Mouse (Mus musculus): ENCODE data around the gene Stt3b. TPM values are rescaled to one million over a fixed set of nuclear protein-coding genes. Genes with fewer than 3 reads are reported as not detected.

Gene Stt3b
- total RNA-seq, 1 experiment from 2014 or later = 95.1 TPM

DNA sequence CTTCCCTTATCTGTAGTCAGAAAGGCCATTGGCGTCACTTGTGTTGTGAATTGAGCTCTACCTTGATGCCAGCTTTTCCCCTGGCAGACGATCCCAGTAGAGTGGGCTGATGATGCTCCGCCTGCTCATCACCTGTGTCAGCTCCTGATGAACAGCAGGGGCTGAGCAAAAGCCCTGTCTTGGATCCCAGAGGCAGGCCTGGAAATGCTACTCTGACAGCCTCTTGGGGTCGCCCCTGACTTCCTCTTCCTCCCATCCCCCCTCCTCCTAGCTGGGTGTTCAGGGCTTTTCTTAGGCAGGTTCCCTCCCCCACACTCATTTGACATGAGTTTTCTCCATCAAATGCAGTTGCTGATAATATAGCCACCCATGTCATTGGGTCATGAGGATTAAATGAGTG lies 81.1 kb downstream of the Stt3b start:
- no peak for ATAC-seq (ENCODE audit: extremely low read depth, insufficient number of reproducible peaks, low FRiP score, poor library complexity, severe bottlenecking)

DNA sequence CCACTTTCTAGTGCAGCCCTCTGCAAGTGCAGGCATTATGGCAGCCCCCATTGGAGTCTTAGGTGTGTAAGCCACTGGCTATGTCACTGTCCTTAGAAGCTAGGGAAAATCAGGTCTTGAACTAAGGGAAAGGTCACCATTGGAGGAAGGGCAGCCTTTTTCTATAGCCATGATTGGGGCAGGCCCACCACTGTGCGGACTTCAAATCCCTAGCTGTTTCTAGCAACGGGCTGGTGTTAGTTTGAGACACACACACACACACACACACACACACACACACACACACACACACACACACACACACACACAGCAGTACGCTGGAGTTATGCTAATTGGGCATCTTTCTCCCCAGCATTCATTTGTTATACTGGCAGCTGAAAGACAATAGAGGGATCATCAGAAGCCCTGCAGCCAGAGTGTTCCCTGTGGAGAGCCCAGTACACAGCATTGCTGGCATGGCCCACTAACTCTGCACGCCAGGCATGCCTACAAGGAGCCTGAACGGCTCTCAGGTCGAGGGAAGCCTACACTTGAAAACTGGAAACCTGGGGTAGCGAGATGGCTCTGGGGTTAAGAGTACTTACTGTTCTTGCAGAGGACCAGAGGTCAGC lies 85.4 kb downstream of the Stt3b start:
- no peak for ATAC-seq (ENCODE audit: extremely low read depth, insufficient number of reproducible peaks, low FRiP score, poor library complexity, severe bottlenecking)

DNA sequence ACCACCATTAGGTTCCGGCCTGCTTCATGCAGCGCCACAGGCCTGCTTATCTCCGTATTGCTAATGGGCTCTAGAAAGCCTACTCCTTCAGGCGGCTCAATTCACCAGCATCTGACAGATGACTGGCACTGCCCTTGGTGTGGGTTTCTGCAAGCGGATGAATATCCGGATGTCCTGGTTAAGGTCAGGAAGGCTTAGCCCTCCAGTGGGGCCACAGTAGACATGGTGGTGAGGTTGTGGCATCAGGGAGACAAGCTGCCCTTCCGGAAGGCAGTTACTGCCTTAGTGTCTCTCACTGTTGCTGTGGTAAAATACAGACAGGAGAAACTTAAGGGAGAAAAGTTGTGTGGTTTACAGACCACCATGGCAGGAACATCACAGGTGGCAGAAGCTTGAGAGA lies 89.0 kb downstream of the Stt3b start:
- no peak for ATAC-seq (ENCODE audit: extremely low read depth, insufficient number of reproducible peaks, low FRiP score, poor library complexity, severe bottlenecking)

DNA sequence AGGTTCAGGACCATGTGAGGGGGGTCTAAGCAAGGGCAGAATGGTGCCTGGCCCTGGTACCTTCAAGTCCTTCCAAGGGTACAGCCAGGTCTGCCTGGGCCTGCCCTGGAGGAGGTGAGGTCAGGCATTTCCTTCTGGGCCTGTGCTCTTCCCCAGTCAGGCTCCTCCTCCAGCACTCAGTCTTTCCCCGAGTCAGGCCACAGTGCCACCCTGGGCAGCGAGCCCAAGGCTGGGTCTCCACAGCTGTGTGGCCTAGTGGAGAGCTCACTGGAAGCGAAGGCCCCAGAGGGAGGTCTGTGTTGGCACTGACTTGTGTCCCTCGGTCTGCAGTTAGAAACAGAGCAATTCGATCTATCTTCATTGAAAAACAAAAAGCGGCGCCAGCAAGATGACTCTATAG lies 89.8 kb downstream of the Stt3b start:
- no peak for ATAC-seq (ENCODE audit: extremely low read depth, insufficient number of reproducible peaks, low FRiP score, poor library complexity, severe bottlenecking)

DNA sequence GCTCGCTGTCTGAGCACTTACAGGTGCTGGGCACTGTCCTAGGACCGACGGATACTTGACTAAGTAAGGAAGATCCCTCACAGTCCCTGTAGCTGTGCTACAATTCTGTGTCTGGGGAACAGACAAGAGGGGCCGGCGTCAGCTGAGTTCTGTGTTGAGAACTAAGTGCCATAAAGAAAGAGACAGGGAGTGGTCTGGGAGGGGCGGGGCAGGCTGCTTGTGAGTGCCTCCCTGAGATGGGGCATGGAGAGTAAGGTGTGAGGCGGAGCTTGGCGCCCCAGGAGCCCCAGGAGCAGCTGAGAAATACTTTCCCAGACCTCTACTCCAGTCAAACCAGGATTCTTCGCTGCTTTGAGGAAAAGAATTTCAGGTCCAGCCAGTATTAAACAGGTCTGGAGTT lies 92.2 kb downstream of the Stt3b start:
- no peak for ATAC-seq (ENCODE audit: extremely low read depth, insufficient number of reproducible peaks, low FRiP score, poor library complexity, severe bottlenecking)

DNA sequence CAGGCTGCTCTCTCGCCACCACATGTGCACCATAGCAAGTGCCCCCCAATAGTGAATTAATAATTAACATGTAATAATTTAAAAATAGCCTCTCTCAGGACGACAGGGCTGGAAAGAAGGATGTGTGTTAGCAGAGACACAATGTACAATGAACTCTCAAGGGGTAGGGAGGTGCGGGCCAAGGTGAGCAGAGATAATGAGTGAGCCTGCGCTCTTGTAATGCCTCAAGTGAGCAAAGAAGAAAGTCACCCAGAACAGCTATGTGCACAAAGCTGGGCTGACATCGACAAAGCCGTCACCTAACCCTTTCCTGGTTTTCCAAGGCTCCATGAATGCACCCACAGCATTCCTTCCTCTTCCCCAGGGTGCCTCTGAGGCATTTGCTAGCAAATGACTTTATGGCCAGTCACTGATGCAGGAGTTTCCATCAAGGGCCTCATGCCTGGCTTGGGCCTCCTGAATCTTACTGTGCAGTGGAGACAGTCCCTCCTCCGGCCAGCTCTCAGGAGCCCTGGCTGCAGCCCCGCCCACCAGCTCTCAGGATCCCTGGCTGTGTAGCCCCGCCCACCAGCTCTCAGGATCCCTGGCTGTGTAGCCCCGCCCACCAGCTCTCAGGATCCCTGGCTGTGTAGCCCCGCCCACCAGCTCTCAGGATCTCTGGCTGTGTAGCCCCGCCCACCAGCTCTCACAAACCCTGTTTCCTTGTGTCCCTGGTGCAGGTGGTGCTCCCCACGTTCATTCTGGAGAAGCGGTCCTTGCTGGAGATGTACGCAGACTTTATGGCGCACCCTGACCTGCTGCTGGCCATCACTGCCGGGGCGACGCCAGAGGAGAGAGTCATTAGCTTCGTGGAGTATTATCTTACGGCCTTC lies 94.2 kb downstream of the Stt3b start:
- ATAC-seq (ENCODE audit: extremely low read depth, insufficient number of reproducible peaks, low FRiP score, poor library complexity, severe bottlenecking) = no peak

DNA sequence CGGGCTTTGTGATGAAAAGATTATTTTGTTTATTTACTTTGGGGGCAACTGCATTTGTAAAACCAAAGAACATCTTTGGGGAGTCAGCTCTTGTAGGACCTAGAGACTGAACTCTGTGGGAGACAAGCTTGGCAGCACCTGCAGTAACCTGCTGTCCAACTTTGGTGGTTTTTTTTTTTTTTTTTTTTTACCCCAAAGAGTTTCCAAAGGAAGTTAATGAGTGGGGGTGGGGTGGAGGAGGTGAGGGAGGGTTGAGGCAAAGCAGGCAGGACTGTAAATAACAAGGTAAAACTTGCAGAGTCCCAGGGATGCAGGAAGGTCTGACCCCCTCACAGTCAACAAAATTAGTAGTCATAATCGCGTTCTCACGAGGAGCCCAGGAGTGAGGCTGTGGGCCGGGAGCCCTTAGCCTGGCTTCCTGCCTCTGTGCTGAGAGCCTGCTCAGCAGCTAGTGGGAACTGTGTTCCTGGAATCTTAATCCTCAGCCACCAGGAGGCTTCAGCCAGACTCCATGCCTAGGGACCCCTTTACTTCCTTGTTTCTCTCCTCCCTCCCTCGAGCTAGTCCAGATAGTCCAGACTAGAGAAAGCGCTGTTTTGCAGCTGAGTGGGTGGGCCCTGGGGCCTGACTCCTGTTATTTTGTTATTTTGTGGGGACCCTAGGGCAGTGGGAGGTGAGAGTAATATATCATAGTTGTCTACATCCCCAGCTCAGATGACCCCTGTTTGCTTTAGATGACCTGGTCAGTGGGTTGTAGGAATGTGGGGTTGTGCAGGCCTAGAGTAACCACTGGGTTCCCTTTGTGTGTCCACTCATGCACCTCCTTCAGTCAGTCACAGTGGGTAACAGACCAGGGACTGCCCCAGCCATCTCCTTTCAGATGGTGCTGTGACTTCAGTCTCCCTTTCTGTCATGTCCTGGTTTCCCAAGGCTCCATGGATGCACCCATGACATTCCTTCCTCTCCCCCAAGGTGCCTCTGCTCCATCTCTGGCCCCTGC lies 95.3 kb downstream of the Stt3b start:
- ATAC-seq (ENCODE audit: extremely low read depth, insufficient number of reproducible peaks, low FRiP score, poor library complexity, severe bottlenecking) = no peak

DNA sequence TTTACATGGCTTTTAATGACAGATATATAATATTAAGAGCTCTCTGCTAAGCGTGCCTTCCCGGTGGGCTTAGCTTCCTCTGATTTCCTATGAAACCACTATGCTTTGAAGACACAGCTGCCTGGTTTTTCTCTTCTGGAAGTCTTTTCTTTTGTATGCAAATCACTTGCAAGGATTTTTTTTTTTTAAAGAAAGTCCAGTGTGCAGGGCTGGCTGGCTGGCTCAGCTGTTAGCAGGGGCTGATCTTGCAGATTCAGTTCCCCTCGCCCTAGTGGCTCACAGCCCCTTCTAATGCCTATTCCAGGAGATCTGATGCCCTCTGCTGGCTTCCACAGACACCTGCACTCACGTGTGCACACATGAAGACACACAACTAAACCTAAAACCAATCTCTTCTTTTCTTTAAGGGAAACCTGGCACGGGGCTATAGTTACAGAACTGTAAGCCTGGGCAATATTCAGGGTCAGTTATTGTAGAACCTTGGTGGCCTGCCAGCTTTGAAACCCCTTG lies 96.4 kb downstream of the Stt3b start:
- ATAC-seq (ENCODE audit: extremely low read depth, insufficient number of reproducible peaks, low FRiP score, poor library complexity, severe bottlenecking) = no peak

DNA sequence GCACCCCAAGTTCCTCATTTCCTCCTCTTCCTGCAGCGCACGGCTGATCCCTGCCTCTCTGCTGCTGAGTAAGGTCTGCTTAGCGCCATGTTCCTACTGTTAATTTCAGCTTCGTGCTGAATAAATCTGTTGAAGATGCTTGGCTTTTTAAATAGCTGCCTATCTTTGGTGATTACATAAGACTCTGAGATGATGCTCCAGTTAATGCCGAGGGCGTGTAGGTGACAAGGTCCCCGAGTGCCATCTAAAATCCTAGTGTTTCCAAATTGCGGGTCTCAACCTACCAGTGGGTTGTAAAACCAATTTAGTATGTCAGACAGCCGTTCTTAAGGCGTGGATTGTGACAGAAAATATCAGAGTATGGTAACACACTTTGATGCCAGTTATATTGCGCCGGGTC lies 99.7 kb downstream of the Stt3b start:
- ATAC-seq (ENCODE audit: extremely low read depth, insufficient number of reproducible peaks, low FRiP score, poor library complexity, severe bottlenecking) = no peak

DNA sequence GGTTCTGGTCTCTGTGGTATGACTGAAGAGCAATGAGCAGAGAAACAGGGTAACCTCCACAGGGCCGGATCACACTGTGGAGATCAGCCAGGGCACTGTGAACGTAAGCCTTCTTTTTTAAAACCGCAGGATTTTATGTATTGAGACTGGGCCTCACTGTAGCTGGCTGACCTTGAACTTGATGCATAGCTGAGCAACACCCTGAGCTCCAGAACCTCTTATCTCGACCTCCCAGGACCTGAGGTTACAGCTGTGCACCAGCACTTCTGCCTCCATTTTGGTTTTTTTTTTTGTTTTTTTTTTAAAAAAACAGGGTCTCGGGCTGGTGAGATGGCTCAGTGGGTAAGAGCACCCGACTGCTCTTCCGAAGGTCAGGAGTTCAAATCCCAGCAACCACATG lies 100.5 kb downstream of the Stt3b start:
- no peak for ATAC-seq (ENCODE audit: extremely low read depth, insufficient number of reproducible peaks, low FRiP score, poor library complexity, severe bottlenecking)

DNA sequence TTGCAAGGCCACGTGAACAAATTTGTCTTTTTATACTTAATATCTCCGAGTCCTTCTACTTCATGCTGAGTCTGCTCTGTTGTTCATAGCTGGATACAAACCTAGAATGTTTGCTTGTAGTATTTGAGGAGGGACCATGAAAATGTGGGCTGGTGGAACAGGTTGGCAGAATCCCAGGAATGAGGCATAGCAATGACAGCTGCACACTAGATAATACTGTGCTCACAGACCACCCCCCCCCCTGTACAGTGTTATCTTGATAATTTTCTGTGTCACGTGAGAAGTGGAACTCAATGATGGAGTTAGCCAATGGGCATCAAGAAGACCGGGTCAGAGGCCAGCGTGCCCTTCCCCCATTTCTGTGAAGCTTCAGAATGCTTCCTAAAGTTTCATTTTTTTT lies 104.0 kb downstream of the Stt3b start:
- ATAC-seq (ENCODE audit: extremely low read depth, insufficient number of reproducible peaks, low FRiP score, poor library complexity, severe bottlenecking) = no peak

DNA sequence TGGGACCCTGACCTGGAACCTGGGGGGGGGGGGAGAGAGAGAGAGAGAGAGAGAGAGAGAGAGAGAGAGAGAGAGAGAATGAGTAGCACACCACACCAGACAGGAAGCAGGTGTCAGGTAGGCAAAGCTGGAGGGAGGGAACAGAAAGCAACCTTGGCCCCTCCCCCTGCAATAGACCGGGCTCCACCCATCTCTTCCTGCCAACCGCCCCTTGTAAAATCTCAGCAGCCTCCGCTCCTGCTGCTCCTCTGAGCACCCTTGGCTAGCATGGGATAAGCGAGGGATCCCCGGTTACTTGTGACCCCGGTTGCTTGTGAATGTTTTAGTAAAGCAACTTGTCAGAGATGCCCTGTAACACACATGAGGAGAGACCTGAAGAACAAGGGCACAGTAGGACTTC lies 104.7 kb downstream of the Stt3b start:
- ATAC-seq (ENCODE audit: extremely low read depth, insufficient number of reproducible peaks, low FRiP score, poor library complexity, severe bottlenecking) = peak; percentile 81

DNA sequence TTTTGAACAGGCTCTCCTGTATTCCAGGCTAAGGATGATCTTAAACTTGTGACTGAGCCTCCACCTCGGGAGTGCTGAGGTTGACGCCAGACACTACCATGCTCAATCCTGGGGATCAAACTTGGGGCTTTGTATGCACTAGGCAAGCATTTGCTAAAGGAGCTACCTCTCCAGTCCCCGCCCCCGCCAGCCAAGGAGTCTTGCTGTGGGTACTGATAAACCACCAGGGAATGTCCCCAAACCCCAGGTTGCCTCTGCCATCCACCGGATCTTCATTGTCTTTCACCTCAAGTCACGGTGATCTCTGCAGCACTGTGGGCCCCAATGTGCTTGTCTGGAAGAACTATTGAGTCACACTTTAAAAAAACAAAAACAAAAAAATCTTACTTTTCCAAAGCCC lies 107.1 kb downstream of the Stt3b start:
- no peak for ATAC-seq (ENCODE audit: extremely low read depth, insufficient number of reproducible peaks, low FRiP score, poor library complexity, severe bottlenecking)

DNA sequence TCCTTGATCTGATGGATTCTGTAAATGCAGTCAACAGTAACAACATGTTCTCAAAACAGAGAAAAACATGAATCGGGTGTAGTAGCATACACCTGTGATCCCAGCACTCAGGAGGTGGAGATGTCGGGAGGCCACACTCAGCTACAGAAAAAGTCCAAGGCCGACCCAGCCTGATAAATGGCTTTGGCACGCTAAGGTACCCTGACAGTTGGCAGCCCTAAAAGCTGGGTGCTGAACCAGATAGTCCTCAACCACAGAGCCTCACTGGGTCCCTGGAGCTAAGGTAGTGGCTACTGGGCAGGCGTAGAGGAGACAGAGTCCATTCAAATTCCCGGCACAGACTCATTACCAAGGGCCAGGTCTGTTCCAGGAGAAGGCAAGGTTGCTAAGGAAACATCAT lies 109.0 kb downstream of the Stt3b start:
- ATAC-seq (ENCODE audit: extremely low read depth, insufficient number of reproducible peaks, low FRiP score, poor library complexity, severe bottlenecking) = no peak

DNA sequence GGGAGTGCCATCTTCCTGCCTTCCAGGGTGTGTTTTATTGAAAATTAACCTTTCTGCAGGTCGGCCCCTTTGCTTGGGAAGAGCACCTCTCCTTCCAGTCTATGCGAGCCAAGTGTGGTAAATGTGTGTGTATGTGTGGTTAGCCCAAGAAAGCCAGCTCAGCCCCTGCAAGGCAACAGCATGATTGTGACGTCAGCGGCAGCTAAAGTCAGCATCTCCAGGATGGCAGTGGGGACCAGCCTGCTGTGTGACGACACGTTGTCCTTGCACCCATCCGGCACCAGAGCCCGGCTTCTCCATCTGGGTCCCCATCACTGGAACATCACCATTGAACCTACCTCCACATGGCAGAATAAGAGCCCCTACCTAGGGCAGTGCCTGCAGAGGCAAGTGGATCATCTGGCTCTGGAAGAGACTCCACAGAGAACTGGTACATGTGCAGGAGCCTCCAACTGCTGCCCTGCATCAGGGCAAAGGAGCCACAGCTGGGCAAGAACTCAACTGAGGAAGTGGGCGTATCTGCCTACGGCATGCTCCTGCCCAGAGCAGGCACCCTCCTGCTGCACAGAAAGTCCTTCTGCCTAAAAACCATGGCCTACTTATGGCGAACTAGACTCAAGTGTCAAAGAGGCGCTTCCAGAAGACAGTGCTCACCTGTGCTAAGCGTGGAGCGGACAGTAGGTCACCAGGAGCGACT lies 109.9 kb downstream of the Stt3b start:
- ATAC-seq (ENCODE audit: extremely low read depth, insufficient number of reproducible peaks, low FRiP score, poor library complexity, severe bottlenecking) = no peak

DNA sequence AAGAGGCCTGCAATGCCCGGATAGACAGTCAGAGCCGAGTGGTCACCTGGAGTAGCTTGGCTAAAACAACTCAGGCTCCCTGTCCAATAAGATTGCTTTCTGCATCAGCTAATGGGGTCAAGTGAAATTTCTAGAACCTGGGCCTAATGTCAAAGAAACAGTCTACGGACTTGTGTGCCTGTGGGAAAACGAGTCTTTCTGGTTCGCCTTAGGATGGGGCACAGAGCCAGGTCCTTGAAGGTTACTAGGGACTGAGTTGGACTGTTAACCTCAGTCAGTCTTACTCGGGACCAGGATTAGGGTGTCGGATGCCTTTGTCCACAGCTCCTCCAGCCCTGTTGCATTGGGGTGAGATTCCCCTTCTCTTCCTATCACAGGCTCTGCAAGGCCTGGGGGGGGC lies 113.1 kb downstream of the Stt3b start:
- ATAC-seq (ENCODE audit: extremely low read depth, insufficient number of reproducible peaks, low FRiP score, poor library complexity, severe bottlenecking) = no peak

DNA sequence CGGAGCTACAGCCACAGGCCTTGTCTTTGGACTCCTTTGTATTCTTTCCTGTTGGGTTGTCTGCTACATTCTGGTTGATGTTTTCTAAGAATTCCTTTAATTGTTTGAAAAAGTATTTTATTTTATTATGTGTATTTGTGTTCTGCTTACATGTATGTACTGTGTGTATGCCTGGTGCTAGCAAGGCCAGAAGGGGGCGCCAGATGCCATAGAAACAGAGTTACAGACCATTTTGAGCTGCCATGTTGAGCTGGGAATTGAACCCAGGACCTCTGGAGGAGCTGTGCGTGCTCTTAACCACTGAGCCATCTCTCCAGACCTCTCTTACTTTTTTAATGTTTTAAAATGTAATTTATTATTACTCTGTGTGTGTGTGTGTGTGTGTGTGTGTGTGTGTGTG lies 117.3 kb downstream of the Stt3b start:
- ATAC-seq (ENCODE audit: extremely low read depth, insufficient number of reproducible peaks, low FRiP score, poor library complexity, severe bottlenecking) = no peak
